Mouse (Mus musculus) heart, embryonic 15.5 days (tissue): ENCODE data around the gene Olfr644. TPM values are rescaled to one million over a fixed set of nuclear protein-coding genes. Genes with fewer than 3 reads are reported as not detected.

Experiments
- ATAC-seq: fragments of 200-750 bp; cut with Nextera tagmentation; replicated peaks from 2 replicates; pipeline ENCODE4 v1.8.0; 2017; ENCODE audit warnings: low read depth, moderate TSS enrichment; ENCODE audit not compliant: insufficient number of reproducible peaks, insufficient read depth, low FRiP score
- H3K27ac ChIP-seq: fragments of 300-500 bp; sonication (generic); 2 replicates; pipeline ENCODE4 v1.5.1; 2015; ENCODE audit warnings: mild to moderate bottlenecking, inconsistent platforms
- H3K27me3 ChIP-seq: fragments of 300-500 bp; sonication (generic); 2 replicates; pipeline ENCODE4 v1.6.1; 2015; ENCODE audit warnings: inconsistent platforms
- H3K36me3 ChIP-seq: fragments of 300-500 bp; sonication (generic); 2 replicates; pipeline ENCODE4 v1.6.1; 2015; ENCODE audit warnings: mild to moderate bottlenecking, inconsistent platforms
- H3K4me1 ChIP-seq: fragments of 300-500 bp; sonication (generic); replicated peaks from 2 replicates; pipeline ENCODE4 v1.6.1; 2015; ENCODE audit warnings: inconsistent platforms
- H3K4me2 ChIP-seq: fragments of 300-500 bp; sonication (generic); 2 replicates; pipeline ENCODE4 v1.6.1; 2015; ENCODE audit warnings: inconsistent platforms, mild to moderate bottlenecking, moderate library complexity
- H3K4me3 ChIP-seq: fragments of 300-500 bp; sonication (generic); 2 replicates; pipeline ENCODE4 v1.5.1; 2015; ENCODE audit warnings: mild to moderate bottlenecking, inconsistent platforms
- H3K9ac ChIP-seq: fragments of 300-500 bp; sonication (generic); 2 replicates; pipeline ENCODE4 v1.6.1; 2015; ENCODE audit warnings: mild to moderate bottlenecking, inconsistent platforms
- H3K9me3 ChIP-seq: fragments of 300-500 bp; sonication (generic); replicated peaks from 2 replicates; pipeline ENCODE4 v1.6.1; 2016; ENCODE audit warnings: inconsistent platforms
- WGBS: fragments of 180-500 bp; shearing (Covaris S2); methylation state at CpG from one replicate; pipeline ENCODE4 v1.1.7; 2015; ENCODE audit warnings: mixed read lengths; 5-methylcytosine and 5-hydroxymethylcytosine counted together
- polyA plus RNA-seq: library from polyadenylated mRNA; unstranded; fragments of >200 nt; fragmentation: Nextera tagmentation; extraction: Ambion mirVana; gene quantifications from 2 replicates; pipeline ENCODE4 v1.2.1, GENCODE M21; 2015

Gene Olfr644
- not detected in 2 replicates for polyA plus RNA-seq

GRCm38 (mm10) chr7:104071769-104072168 is at the start of gene Olfr644:
Gene Olfr644 (minus strand): TSS chr7:104071869.
- no peaks in the 10 kb centered on the region for H3K9me3 ChIP-seq
- 56% methylated on average over 2 of the region's 2 CpGs for WGBS
- ATAC-seq, result no peak
- no peaks in the 10 kb centered on the region for H3K4me1 ChIP-seq
- no peaks in the 10 kb centered on the region for H3K36me3 ChIP-seq
- no peak within 1 kb of the TSS for H3K9ac ChIP-seq
- H3K4me3 ChIP-seq, result no peak within 1 kb of the TSS
- no peak within 1 kb of the TSS for H3K4me2 ChIP-seq
- H3K27ac ChIP-seq, result no peak within 1 kb of the TSS
- no peaks in the 10 kb centered on the region for H3K27me3 ChIP-seq

GRCm38 (mm10) chr7:104104757-104104972 is 33.0 kb upstream of the Olfr644 start, which contains the start of gene Olfr646:
Gene Olfr646 (plus strand): TSS chr7:104104873.
- H3K36me3 ChIP-seq, result no peaks in the 10 kb centered on the region
- no peak within 1 kb of the TSS for H3K4me2 ChIP-seq
- H3K9me3 ChIP-seq, result no peaks in the 10 kb centered on the region
- H3K9ac ChIP-seq, result no peak within 1 kb of the TSS
- no peaks in the 10 kb centered on the region for H3K4me1 ChIP-seq
- no peak within 1 kb of the TSS for H3K27ac ChIP-seq
- no peaks in the 10 kb centered on the region for H3K27me3 ChIP-seq
- no peak for ATAC-seq
- no peak within 1 kb of the TSS for H3K4me3 ChIP-seq

GRCm38 (mm10) chr7:104103913-104104756 is 32.5 kb upstream of the Olfr644 start:
- 68% methylated on average over 4 of the region's 4 CpGs for WGBS
- no peak for ATAC-seq
- no peak overlapping the region for H3K4me3 ChIP-seq

DNA sequence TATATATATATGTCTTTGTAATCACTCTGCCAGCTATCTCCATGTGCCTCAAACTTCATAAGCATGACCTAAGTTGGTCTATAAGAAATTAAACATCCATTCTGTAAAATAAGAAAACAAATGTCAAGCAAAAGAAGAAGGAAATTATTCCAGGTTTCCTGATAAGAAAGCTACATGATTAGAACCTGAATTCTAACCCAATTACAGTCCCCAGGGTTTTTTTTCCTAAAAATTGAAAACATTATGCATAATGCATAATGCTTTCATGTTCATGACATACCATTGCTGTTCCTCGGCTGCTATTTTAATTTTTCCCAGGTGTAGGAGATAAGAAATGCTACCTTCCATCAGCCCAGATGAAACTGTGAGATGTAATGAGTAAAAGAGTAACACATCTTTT is 13.7 kb upstream of the Olfr644 start, which contains the start of gene Olfr645:
TSS of gene Olfr645 (minus strand) at position 101 of the 400 bp plus-strand sequence.
- Histone ChIP-seq H3K4me2 (no peak within 1 kb of the TSS), H3K4me3 (no peak within 1 kb of the TSS), H3K4me1 (no peaks in the 10 kb centered on the region), H3K27ac (no peak within 1 kb of the TSS), H3K9ac (no peak within 1 kb of the TSS), H3K36me3 (no peaks in the 10 kb centered on the region), H3K9me3 (no peaks in the 10 kb centered on the region), H3K27me3 (no peaks in the 10 kb centered on the region)
- 70% methylated on average over 1 of the region's 1 CpGs for WGBS
- no peak for ATAC-seq

More at GRCm38 (mm10) chr7:104103913-104104756, 32.5 kb upstream of the Olfr644 start:
- Histone ChIP-seq H3K27ac (no peak overlapping the region), H3K36me3 (no peaks in the 10 kb centered on the region), H3K9me3 (no peaks in the 10 kb centered on the region), H3K4me2 (no peak overlapping the region), H3K27me3 (no peaks in the 10 kb centered on the region), H3K9ac (no peak overlapping the region), H3K4me1 (no peaks in the 10 kb centered on the region)

DNA sequence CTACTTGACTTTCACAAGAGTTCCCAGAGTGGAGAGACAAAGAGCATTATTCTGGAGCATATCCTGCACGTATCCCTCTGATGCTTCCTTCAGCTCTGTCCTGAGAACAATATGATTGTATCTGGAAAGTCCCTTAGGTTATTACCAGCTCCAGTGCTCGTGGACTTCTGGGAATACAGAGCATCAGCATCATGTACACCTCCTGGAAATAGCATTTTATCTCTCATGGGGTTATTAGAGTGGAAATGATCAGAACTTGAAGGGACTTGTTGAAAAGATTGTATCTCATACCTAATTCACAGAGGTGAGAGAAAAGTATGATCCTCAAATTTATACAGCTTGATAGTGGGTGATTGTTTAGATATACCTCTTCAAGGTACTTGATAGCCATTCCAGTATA is 10.3 kb downstream of the Olfr644 start, which contains the start of gene 4930516K23Rik:
TSS of gene 4930516K23Rik (minus strand) at position 101 of the 400 bp plus-strand sequence.
- H3K36me3 ChIP-seq, result no peaks in the 10 kb centered on the region
- H3K4me2 ChIP-seq, result no peak within 1 kb of the TSS
- H3K27me3 ChIP-seq, result no peaks in the 10 kb centered on the region
- no peak within 1 kb of the TSS for H3K9ac ChIP-seq
- H3K4me1 ChIP-seq, result no peaks in the 10 kb centered on the region
- ATAC-seq, result no peak
- 37% methylated on average over 2 of the region's 2 CpGs for WGBS
- H3K9me3 ChIP-seq, result no peaks in the 10 kb centered on the region
- H3K4me3 ChIP-seq, result no peak within 1 kb of the TSS
- no peak within 1 kb of the TSS for H3K27ac ChIP-seq

DNA sequence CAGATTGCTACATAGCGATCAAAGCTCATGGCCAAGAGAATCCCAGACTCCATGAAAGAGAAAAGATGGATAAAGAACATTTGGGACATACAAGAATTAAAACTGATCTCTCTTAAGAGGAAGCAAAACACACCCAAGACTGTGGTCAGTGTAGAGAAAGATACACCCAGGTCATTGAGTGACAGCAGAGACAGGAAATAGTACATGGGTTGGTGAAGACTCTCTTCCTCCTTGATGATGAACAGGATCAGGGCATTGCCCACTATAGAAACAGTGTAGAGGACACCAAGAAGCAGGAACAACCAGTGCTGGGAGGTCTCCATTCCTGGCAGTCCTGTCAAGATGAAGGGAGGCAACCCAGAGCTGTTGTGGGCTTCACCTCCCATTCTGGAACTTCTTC is 12.5 kb downstream of the Olfr644 start:
- ATAC-seq, result no peak
- no peaks in the 10 kb centered on the region for H3K36me3 ChIP-seq
- no peaks in the 10 kb centered on the region for H3K9me3 ChIP-seq
- H3K4me3 ChIP-seq, result no peak overlapping the region
- H3K4me2 ChIP-seq, result no peak overlapping the region
- no peak overlapping the region for H3K9ac ChIP-seq
- H3K27ac ChIP-seq, result no peak overlapping the region
- H3K4me1 ChIP-seq, result no peaks in the 10 kb centered on the region
- H3K27me3 ChIP-seq, result no peaks in the 10 kb centered on the region
- WGBS, result 81% methylated on average over 1 of the region's 1 CpGs

DNA sequence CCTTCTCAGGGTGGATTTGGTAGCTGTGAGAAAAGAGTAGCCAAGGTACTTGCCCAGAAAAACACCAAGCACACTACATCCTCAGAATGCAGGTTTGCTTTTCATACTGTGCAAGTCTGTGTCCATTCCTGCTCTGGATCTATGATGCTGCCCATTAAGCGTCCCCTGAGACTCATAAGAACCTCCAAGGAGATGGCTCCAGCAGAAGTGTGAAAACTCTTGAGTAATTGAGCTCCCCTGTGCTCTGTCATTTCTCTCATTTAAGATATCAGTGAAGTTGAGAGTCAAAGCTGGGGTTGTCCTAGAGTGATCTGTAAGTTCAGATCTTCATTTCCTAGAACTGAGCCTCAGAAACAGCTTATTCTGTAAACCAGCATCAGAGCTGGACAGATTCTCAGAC is 19.1 kb downstream of the Olfr644 start, which contains the start of gene Olfr642:
TSS of gene Olfr642 (minus strand) at position 101 of the 400 bp plus-strand sequence.
- Histone ChIP-seq H3K27me3 (no peaks in the 10 kb centered on the region), H3K36me3 (no peaks in the 10 kb centered on the region), H3K4me1 (no peaks in the 10 kb centered on the region), H3K4me3 (no peak within 1 kb of the TSS), H3K9me3 (no peaks in the 10 kb centered on the region), H3K27ac (no peak within 1 kb of the TSS), H3K9ac (no peak within 1 kb of the TSS), H3K4me2 (no peak within 1 kb of the TSS)
- 73% methylated on average over 1 of the region's 1 CpGs for WGBS
- ATAC-seq, result no peak

GRCm38 (mm10) chr7:104050745-104051144 is 20.9 kb downstream of the Olfr644 start:
- H3K27ac ChIP-seq, result no peak overlapping the region

GRCm38 (mm10) chr7:104035145-104035544 is 36.5 kb downstream of the Olfr644 start, which contains the start of gene Olfr641:
Gene Olfr641 (plus strand): TSS chr7:104035445.
- no peak within 1 kb of the TSS for H3K4me2 ChIP-seq
- no peaks in the 10 kb centered on the region for H3K4me1 ChIP-seq
- no peaks in the 10 kb centered on the region for H3K36me3 ChIP-seq
- WGBS, result 63% methylated on average over 1 of the region's 1 CpGs
- ATAC-seq, result no peak
- no peak within 1 kb of the TSS for H3K27ac ChIP-seq
- H3K4me3 ChIP-seq, result no peak within 1 kb of the TSS
- no peaks in the 10 kb centered on the region for H3K27me3 ChIP-seq
- no peak within 1 kb of the TSS for H3K9ac ChIP-seq
- no peaks in the 10 kb centered on the region for H3K9me3 ChIP-seq

More at GRCm38 (mm10) chr7:104050745-104051144, 20.9 kb downstream of the Olfr644 start:
- Histone ChIP-seq H3K9ac (no peak overlapping the region), H3K4me1 (no peaks in the 10 kb centered on the region), H3K36me3 (no peaks in the 10 kb centered on the region), H3K27me3 (no peaks in the 10 kb centered on the region), H3K9me3 (no peaks in the 10 kb centered on the region), H3K4me2 (no peak overlapping the region), H3K4me3 (no peak overlapping the region)
- no peak for ATAC-seq
- WGBS, result 82% methylated on average over 4 of the region's 4 CpGs

DNA sequence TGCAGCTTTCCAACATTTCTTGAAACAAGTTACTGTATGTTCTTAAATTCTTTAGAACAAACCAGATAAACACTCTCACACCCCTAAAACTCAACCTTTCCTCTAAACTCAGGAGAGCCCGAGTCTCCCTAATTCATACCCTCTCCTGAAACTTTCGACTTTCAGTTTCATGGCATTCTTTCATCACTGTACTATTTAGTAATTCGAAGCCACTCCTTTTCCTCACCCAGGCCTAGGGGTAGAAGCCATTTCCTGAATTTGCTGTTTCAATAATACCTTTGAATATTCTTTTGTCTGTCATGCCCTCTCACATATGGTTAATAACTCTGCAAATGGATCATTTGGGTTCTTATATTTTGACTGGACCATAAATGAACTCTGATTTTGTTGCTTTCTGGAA is 44.7 kb downstream of the Olfr644 start:
- H3K9me3 ChIP-seq, result no peaks in the 10 kb centered on the region
- no peaks in the 10 kb centered on the region for H3K36me3 ChIP-seq
- no peaks in the 10 kb centered on the region for H3K4me1 ChIP-seq
- H3K27me3 ChIP-seq, result no peaks in the 10 kb centered on the region
- no peak overlapping the region for H3K9ac ChIP-seq
- 73% methylated on average over 3 of the region's 3 CpGs for WGBS
- no peak overlapping the region for H3K4me3 ChIP-seq
- no peak overlapping the region for H3K4me2 ChIP-seq
- ATAC-seq, result no peak
- no peak overlapping the region for H3K27ac ChIP-seq

DNA sequence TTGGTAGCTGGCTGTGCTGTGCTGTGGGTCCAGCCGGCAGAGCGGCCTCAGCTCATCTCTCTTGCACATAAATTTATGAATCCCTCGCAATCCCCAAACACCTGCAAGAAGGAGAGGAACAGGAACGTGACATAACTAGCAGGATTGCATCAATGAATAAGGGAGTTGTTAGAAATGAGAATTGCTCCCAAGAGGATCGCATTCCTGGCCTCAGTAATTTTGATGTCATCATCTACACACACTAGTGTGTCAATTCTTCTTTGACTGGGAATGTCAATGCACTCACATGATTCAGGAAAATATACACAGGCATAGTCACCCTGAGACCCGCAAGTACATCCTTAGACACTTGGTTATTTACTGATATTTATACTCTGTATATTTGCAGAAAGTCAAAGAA is 46.2 kb downstream of the Olfr644 start, which contains the start of gene Olfr640:
TSS of gene Olfr640 (minus strand) at position 101 of the 400 bp plus-strand sequence.
- Histone ChIP-seq H3K36me3 (no peaks in the 10 kb centered on the region), H3K27me3 (no peaks in the 10 kb centered on the region), H3K27ac (no peak within 1 kb of the TSS), H3K9me3 (no peaks in the 10 kb centered on the region), H3K9ac (no peak within 1 kb of the TSS), H3K4me3 (no peak within 1 kb of the TSS), H3K4me1 (no peaks in the 10 kb centered on the region), H3K4me2 (no peak within 1 kb of the TSS)
- 72% methylated on average over 6 of the region's 6 CpGs for WGBS
- no peak for ATAC-seq

DNA sequence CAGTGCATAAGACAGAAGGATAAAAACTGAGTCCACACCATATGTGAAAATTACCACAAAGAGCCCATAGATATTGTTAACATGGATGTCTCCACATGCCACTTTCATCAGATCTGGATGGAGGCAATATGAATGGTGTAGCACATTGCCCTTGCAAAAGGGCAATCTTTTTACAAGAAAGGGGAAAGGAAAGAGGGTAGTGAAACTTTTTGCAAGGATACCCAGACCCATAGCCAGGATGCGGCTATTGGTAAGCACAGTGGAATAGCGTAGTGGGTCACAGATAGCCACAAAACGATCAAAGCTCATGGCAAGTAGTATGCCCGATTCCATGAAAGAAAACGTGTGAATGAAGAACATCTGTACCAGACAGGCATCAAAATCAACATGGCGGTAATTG is 50.0 kb downstream of the Olfr644 start:
- no peak overlapping the region for H3K4me2 ChIP-seq

More for the DNA sequence above, 50.0 kb downstream of the Olfr644 start:
- H3K27ac ChIP-seq, result no peak overlapping the region
- 81% methylated on average over 6 of the region's 6 CpGs for WGBS
- H3K4me3 ChIP-seq, result no peak overlapping the region
- no peaks in the 10 kb centered on the region for H3K27me3 ChIP-seq
- H3K4me1 ChIP-seq, result no peaks in the 10 kb centered on the region
- no peaks in the 10 kb centered on the region for H3K36me3 ChIP-seq
- no peaks in the 10 kb centered on the region for H3K9me3 ChIP-seq
- no peak overlapping the region for H3K9ac ChIP-seq
- ATAC-seq, result no peak
